Mouse (Mus musculus): Measurements from ENCODE around the gene Plxna2.

DNA sequence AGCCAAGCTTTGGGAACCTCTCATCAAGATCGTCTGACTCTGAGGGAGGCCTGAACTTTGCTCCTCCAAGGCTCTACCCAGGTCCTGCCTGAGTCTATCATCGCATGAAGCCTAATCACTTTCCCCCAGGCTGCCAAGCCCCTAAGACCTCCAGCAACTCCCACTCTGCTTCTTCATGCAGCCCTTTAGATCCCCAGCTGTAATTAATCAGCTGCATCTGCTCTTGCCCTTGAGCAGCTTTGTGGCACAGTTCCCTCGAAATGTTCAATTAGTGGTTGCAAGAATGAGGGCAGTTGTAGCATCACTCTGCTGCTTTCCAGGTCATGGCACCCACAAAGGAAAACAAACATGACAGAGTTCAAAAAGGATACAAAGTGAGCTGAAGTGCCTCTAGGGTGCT is 155.9 kb downstream of the Plxna2 start:
- TF ChIP-seq CTCF (IDR thresholded peaks at IDR 0.05; ENCODE audit: low read depth, low read length): no peak
- TF ChIP-seq POLR2A (IDR thresholded peaks at IDR 0.05; ENCODE audit: extremely low read depth, insufficient read depth, low read length): no peak
